Mouse (Mus musculus) colon, adult 2 months (tissue): Measurements from ENCODE around the gene Clcf1. TPM values are rescaled to one million over a fixed set of nuclear protein-coding genes. Genes with fewer than 3 reads are reported as not detected.

Experiments
- polyA plus RNA-seq: library from polyadenylated mRNA; depleted of rRNA; stranded (reverse); fragments of >200 nt; gene quantifications from 2 replicates; pipeline ENCODE4 v1.2.3, GENCODE M21; 2012; rRNA removed

Clcf1 gene
- 8.3 and 14.8 TPM in 2 replicates for polyA plus RNA-seq

GRCm38 (mm10) chr19:4214071-4214770, at the start of gene Clcf1, which contains the start of gene AC109138.7:
Gene Clcf1, plus strand, starts transcription at chr19:4214238.
Gene AC109138.7, plus strand, starts transcription at chr19:4214357.

GRCm38 (mm10) chr19:4175368-4175947, 38.6 kb upstream of the Clcf1 start, which contains the start of gene Carns1:
Gene Carns1, minus strand, starts transcription at chr19:4175479.

GRCm38 (mm10) chr19:4190831-4191334, 23.2 kb upstream of the Clcf1 start, which contains the start of gene Tbc1d10c:
Gene Tbc1d10c, minus strand, starts transcription at chr19:4191284.

GRCm38 (mm10) chr19:4191528-4192250, 22.3 kb upstream of the Clcf1 start, which contains the start of gene Ppp1ca:
Gene Ppp1ca, plus strand, starts transcription at chr19:4192065.

GRCm38 (mm10) chr19:4201291-4201909, 12.6 kb upstream of the Clcf1 start, which contains the start of gene Rad9a:
Gene Rad9a, minus strand, starts transcription at chr19:4201662.

GRCm38 (mm10) chr19:4231253-4232185, 17.5 kb downstream of the Clcf1 start, which contains the start of gene Pold4:
Gene Pold4, plus strand, starts transcription at chr19:4231899.

GRCm38 (mm10) chr19:4268566-4269361, 54.7 kb downstream of the Clcf1 start, which contains the start of gene Ssh3:
Gene Ssh3, minus strand, starts transcription at chr19:4269180.

Other genes starting within 250 kb of the Clcf1 start
- gene Aldh3b2, start 241.9 kb upstream of the Clcf1 start, polyA plus RNA-seq = 14.5 and 14.7 TPM in 2 replicates
- 55.2 and 55.9 TPM in 2 replicates for gene Acy3, start 227.7 kb upstream of the Clcf1 start, polyA plus RNA-seq
- gene Tbx10, start 221.5 kb upstream of the Clcf1 start, polyA plus RNA-seq = not detected in 2 replicates
- 18.7 and 25.7 TPM in 2 replicates for gene Nudt8, start 213.7 kb upstream of the Clcf1 start, polyA plus RNA-seq
- 2.1 and 2.5 TPM in 2 replicates for gene Gm49405, start 213.6 kb upstream of the Clcf1 start, polyA plus RNA-seq
- gene Doc2g, start 210.9 kb upstream of the Clcf1 start, polyA plus RNA-seq = 10.8 and 11.5 TPM in 2 replicates
- gene Ndufv1, start 201.4 kb upstream of the Clcf1 start, polyA plus RNA-seq = 185 and 192 TPM in 2 replicates
- 871 and 970 TPM in 2 replicates for gene Gstp1, start 176.3 kb upstream of the Clcf1 start, polyA plus RNA-seq
- 192 and 247 TPM in 2 replicates for gene Gstp2, start 168.2 kb upstream of the Clcf1 start, polyA plus RNA-seq
- 8.4 and 8.5 TPM in 2 replicates for gene Gstp3, start 154.7 kb upstream of the Clcf1 start, polyA plus RNA-seq
- gene Cabp2, start 132.7 kb upstream of the Clcf1 start, polyA plus RNA-seq = 2.5 TPM in 1 of 2 replicates, not detected in the other
- gene Cdk2ap2, start 117.1 kb upstream of the Clcf1 start, polyA plus RNA-seq = 321 and 393 TPM in 2 replicates
- gene Pitpnm1, start 114.2 kb upstream of the Clcf1 start, polyA plus RNA-seq = 133 and 136 TPM in 2 replicates
- 65.0 and 68.8 TPM in 2 replicates for gene Aip, start 88.4 kb upstream of the Clcf1 start, polyA plus RNA-seq
- gene Gpr152, start 74.5 kb upstream of the Clcf1 start, polyA plus RNA-seq = 0.02 and 0.05 TPM in 2 replicates
- gene Cabp4, start 70.2 kb upstream of the Clcf1 start, polyA plus RNA-seq = 0.15 and 0.28 TPM in 2 replicates
- 657 and 730 TPM in 2 replicates for gene Coro1b, start 65.6 kb upstream of the Clcf1 start, polyA plus RNA-seq
- 74.8 and 129 TPM in 2 replicates for gene Ptprcap, start 60.6 kb upstream of the Clcf1 start, polyA plus RNA-seq
- gene Rps6kb2, start 50.9 kb upstream of the Clcf1 start, polyA plus RNA-seq = 38.0 and 53.9 TPM in 2 replicates
- gene Carns1, start 38.8 kb upstream of the Clcf1 start, polyA plus RNA-seq = 5.3 and 9.0 TPM in 2 replicates
- gene Tbc1d10c, start 23.0 kb upstream of the Clcf1 start, polyA plus RNA-seq = 9.9 and 10.0 TPM in 2 replicates
- 488 and 523 TPM in 2 replicates for gene Ppp1ca, start 22.2 kb upstream of the Clcf1 start, polyA plus RNA-seq
- 15.7 and 22.4 TPM in 2 replicates for gene Rad9a, start 12.6 kb upstream of the Clcf1 start, polyA plus RNA-seq
- not detected in 2 replicates for gene AC109138.7, start 119 bp downstream of the Clcf1 start, polyA plus RNA-seq
- 86.7 and 104 TPM in 2 replicates for gene Pold4, start 17.7 kb downstream of the Clcf1 start, polyA plus RNA-seq
- 188 and 216 TPM in 2 replicates for gene Ssh3, start 54.9 kb downstream of the Clcf1 start, polyA plus RNA-seq
- 4.3 and 7.3 TPM in 2 replicates for gene Ankrd13d, start 68.9 kb downstream of the Clcf1 start, polyA plus RNA-seq
- 120 and 123 TPM in 2 replicates for gene Grk2, start 92.0 kb downstream of the Clcf1 start, polyA plus RNA-seq
- 57.0 and 63.9 TPM in 2 replicates for gene Kdm2a, start 184.0 kb downstream of the Clcf1 start, polyA plus RNA-seq
- gene Rhod, start 225.2 kb downstream of the Clcf1 start, polyA plus RNA-seq = 23.4 and 23.7 TPM in 2 replicates